Mouse (Mus musculus) kidney, adult 2 months (tissue): ENCODE measurements around the gene Lgr5.

Experiments
- CTCF ChIP-seq: fragments of 200-500 bp; conservative IDR thresholded peaks from 2 replicates; pipeline ENCODE4 v1.5.1; 2011; ENCODE audit warnings: low read depth, mild to moderate bottlenecking, control low read depth, low read length, moderate library complexity, mixed read lengths; ENCODE audit not compliant: insufficient read depth, insufficient read length
- POLR2A ChIP-seq: fragments of 200-500 bp; IDR thresholded peaks from one replicate; pipeline ENCODE4 v1.6.1; 2011; ENCODE audit warnings: low read depth, low read length, control low read depth

DNA sequence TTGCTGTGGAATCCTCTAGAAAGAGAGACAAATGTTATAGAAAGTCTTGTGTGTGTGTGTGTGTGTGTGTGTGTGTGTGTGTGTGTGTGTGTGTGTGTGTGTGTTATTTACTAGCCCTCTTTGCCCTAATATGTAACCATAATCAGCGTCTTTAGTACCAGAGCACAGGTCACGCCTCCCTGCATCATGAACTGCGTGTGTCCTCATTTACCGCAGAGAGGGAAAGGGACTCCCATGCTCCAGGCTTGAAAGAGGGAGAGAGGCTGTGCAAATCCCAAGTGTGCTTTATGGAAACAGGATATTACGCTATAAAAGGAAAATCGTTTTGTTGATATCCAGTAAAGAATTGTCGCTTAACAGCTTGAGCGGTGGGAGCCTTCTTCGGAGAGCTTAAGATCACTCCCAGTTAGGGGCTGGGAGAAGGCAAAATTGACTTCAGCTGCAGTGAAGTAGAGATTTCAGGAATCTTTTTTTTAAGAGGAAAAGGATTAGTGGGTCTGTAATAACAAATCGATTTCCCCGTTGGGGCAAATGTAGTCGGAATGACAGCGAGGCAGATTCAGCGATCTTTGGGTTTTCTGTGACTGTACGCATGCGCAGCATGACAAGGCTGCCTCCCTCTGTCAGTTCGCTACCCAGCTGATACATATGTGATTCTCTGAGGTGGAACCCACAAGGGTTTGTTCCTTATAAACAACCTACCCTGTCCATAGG is 116.8 kb downstream of the Lgr5 start:
- TF ChIP-seq POLR2A (no peak), CTCF (no peak)
